Mouse (Mus musculus) E14TG2a.4 (cell line): ENCODE data around the gene Dgkd.

ENCODE experiments used
- CTCF ChIP-seq: conservative IDR thresholded peaks from 2 replicates; pipeline ENCODE4 v1.5.1; 2014; ENCODE audit warnings: low read length
- POU5F1 ChIP-seq: IDR thresholded peaks from 2 replicates; pipeline ENCODE4 v1.6.1; 2014; ENCODE audit warnings: low read length, borderline replicate concordance

DNA sequence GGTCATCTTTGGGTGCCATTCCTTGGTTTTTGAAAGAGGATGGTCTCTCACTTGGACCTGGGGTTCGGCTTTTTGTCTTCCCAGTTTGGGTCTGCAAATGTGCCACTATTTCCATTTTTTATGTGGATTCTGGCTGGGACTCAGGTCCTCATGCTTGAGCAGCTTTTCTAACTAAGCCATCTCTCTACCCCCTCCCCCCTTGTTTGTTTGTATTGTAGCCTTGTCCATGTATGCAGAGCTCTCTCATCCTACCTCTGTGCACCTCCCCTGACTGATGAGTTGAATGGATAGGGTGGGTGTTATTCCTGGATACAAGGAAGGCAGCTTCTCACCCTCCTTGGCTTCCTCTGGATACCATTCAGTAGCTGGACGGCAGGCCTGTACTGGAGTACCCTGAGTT is 54.9 kb downstream of the Dgkd start:
- no peak for TF ChIP-seq CTCF
- TF ChIP-seq POU5F1: no peak
